14 mouse cellular contexts compared by ENCODE assay signal in the genomic region with DNA sequence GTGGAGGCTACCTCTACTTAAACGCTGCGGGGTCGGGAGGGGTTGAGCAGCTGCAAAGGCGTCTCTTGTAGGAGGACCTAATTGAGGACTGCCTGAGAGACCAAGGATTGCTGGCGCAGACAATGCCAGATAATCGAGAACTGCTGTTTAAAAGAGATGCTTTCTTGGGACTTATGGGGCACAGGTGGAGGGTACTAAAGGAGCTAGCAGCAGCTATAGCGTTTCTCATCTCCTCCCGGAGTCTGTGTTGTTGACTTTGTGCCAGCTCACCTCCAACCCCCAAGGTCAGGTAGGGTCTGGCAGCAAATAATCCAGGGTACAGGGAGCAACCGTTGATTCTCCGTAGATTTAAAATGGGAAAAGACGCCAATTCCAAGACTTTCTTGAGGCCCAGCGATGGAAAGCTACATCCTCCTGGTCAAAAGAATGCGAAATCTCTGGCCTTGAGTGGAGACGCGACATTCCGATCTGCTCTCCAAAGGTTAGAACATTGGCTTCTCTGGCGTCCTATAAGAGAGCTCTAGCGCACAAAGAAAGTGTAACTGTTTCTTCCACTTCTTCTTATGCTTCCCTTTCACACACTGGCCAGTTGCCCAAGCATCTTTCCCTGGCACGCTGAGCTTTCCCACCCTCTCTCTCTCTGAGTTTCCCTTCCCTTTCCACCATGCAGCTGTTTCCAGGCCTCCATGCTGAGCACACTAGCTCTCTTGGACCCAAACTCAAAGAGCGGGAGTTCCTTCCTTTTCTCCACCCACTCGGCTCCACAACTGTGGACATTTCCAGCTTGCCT.
A peak's percentile ranks its signal among the peaks of the same experiment; 100 is the strongest.
DNase-seq lines count a peak whose midpoint lies in the region; ATAC-seq and TF ChIP-seq lines count a peak whose summit lies in the region.
"Had no signal": no experiment of that assay in that cellular context is flagged by ENCODE, and none has a peak within 500 bp of the region (broad histone marks: within the 10 kb centered on the region; RNA-seq: fewer than 3 reads in every experiment).

No protein-coding gene starts in this region.

- H3K9me3 ChIP-seq in kidney, embryonic 15.5 days (replicated peaks), result no peaks in the 10 kb centered on the region
- H3K9me3 ChIP-seq in midbrain, postnatal 0 days (ENCODE audit: low read length), result no peaks in the 10 kb centered on the region
- no peaks in the 10 kb centered on the region for H3K9me3 ChIP-seq in hindbrain, embryonic 12.5 days (replicated peaks)
- H3K9me3 ChIP-seq: heart, embryonic 13.5 days had no signal

- TF ChIP-seq CTCF in gastrocnemius, adult 2 months (IDR thresholded peaks at IDR 0.05), result no peak
- no peak for TF ChIP-seq CTCF in midbrain, postnatal 0 days (IDR thresholded peaks at IDR 0.05)

- intact Hi-C loops in gastrocnemius, adult 2 months (cut with DNase I), result no loop called here
- intact Hi-C loops in heart, postnatal 10 days (cut with DNase I), result no loop called here

- H3K4me3 ChIP-seq in kidney, embryonic 15.5 days (replicated peaks), result no peak overlapping the region
- H3K4me3 ChIP-seq in gastrocnemius, adult 2 months, result peak overlapping the region; percentile 33
- H3K4me3 ChIP-seq in midbrain, postnatal 0 days (ENCODE audit: low read depth, low read length), result no peak overlapping the region
- H3K4me3 ChIP-seq in hindbrain, embryonic 12.5 days, result no peak overlapping the region
- H3K4me3 ChIP-seq: heart, embryonic 13.5 days had no signal

- no peak overlapping the region for H3K27ac ChIP-seq in kidney, embryonic 15.5 days
- H3K27ac ChIP-seq in gastrocnemius, adult 2 months, result peak overlapping the region; percentile 8; the same call in 1 of the 2 replicates
- H3K27ac ChIP-seq in midbrain, postnatal 0 days (ENCODE audit: low read depth, low read length), result no peak overlapping the region
- no peak overlapping the region for H3K27ac ChIP-seq in hindbrain, embryonic 12.5 days
- H3K27ac ChIP-seq: heart, embryonic 13.5 days; kidney, postnatal 0 days had no signal

- H3K36me3 ChIP-seq in kidney, embryonic 15.5 days, result no peaks in the 10 kb centered on the region
- no peaks in the 10 kb centered on the region for H3K36me3 ChIP-seq in midbrain, postnatal 0 days (ENCODE audit: insufficient read depth, low read length)
- H3K36me3 ChIP-seq in hindbrain, embryonic 12.5 days, result no peaks in the 10 kb centered on the region
- H3K36me3 ChIP-seq: heart, embryonic 13.5 days had no signal

- no peaks in the 10 kb centered on the region for H3K27me3 ChIP-seq in kidney, embryonic 15.5 days
- H3K27me3 ChIP-seq in midbrain, postnatal 0 days (ENCODE audit: insufficient read depth, low read length), result no peaks in the 10 kb centered on the region
- no peaks in the 10 kb centered on the region for H3K27me3 ChIP-seq in hindbrain, embryonic 12.5 days
- H3K27me3 ChIP-seq: heart, embryonic 13.5 days had no signal

- H3K4me2 ChIP-seq in kidney, embryonic 15.5 days, result no peak overlapping the region
- no peak overlapping the region for H3K4me2 ChIP-seq in midbrain, postnatal 0 days (ENCODE audit: low read depth, low read length, poor library complexity, severe bottlenecking)
- H3K4me2 ChIP-seq in hindbrain, embryonic 12.5 days (replicated peaks), result no peak overlapping the region
- H3K4me2 ChIP-seq: heart, embryonic 13.5 days; liver, embryonic 11.5 days had no signal

- 93% methylated on average over 21 of the region's 21 CpGs for WGBS in kidney, embryonic 15.5 days
- WGBS in midbrain, postnatal 0 days, result 94% methylated on average over 21 of the region's 21 CpGs
- WGBS in hindbrain, embryonic 12.5 days, result 93% methylated on average over 21 of the region's 21 CpGs

- no peak for ATAC-seq in kidney, embryonic 15.5 days (replicated peaks; ENCODE audit: low FRiP score)
- ATAC-seq in megakaryocyte progenitor cell, adult 5-6 weeks (replicated peaks; ENCODE audit: poor library complexity), result peak; percentile 96
- ATAC-seq in midbrain, postnatal 0 days (ENCODE audit: low FRiP score), result no peak
- no peak for ATAC-seq in hindbrain, embryonic 12.5 days (ENCODE audit: low FRiP score)
- ATAC-seq in inflammation-experienced regulatory T-cells, adult 6 months, result no peak

- no peak overlapping the region for H3K9ac ChIP-seq in kidney, embryonic 15.5 days
- H3K9ac ChIP-seq in midbrain, postnatal 0 days (replicated peaks; ENCODE audit: low read length, poor library complexity, severe bottlenecking), result no peak overlapping the region
- H3K9ac ChIP-seq in hindbrain, embryonic 12.5 days, result no peak overlapping the region
- H3K9ac ChIP-seq: heart, embryonic 13.5 days had no signal

- no peaks in the 10 kb centered on the region; the same call in 1 of the 2 replicates for H3K4me1 ChIP-seq in kidney, embryonic 15.5 days
- H3K4me1 ChIP-seq in midbrain, postnatal 0 days (ENCODE audit: insufficient read depth, low read length), result no peaks in the 10 kb centered on the region
- no peaks in the 10 kb centered on the region for H3K4me1 ChIP-seq in hindbrain, embryonic 12.5 days

- DNase-seq in kidney, postnatal 10 days, result peak; percentile 25
- DNase-seq in gastrocnemius, adult 2 months, result peak; percentile 60
- DNase-seq in heart, postnatal 10 days, result peak; percentile 73 to 78
- no peak for DNase-seq in midbrain, postnatal 0 days (ENCODE audit: low spot score)
- DNase-seq: adrenal gland, postnatal 25 days; retina, postnatal 1 day; thymus, postnatal 4 days had no signal
